Mouse (Mus musculus) G1E (cell line): Measurements from ENCODE around the gene Olfr1445. TPM values are rescaled to one million over a fixed set of nuclear protein-coding genes. Genes with fewer than 3 reads are reported as not detected.

Experiments used
- ATAC-seq: 2 replicates; pipeline ENCODE4 v1.8.0; 2016; ENCODE audit warnings: mild to moderate bottlenecking; ENCODE audit not compliant: insufficient number of reproducible peaks, poor library complexity, low FRiP score, severe bottlenecking; ENCODE audit errors: extremely low read depth
- DNase-seq: peaks from one replicate; pipeline ENCODE4 v3.0.0; 2012; ENCODE audit warnings: low spot score
- H3K27me3 ChIP-seq: 2 replicates; pipeline ENCODE4 v1.6.1; 2012; ENCODE audit warnings: mild to moderate bottlenecking, low read length, inconsistent platforms; ENCODE audit not compliant: insufficient read depth
- H3K36me3 ChIP-seq: replicated peaks from 2 replicates; pipeline ENCODE3; 2012; ENCODE audit warnings: mild to moderate bottlenecking, inconsistent platforms
- H3K4me1 ChIP-seq: 2 replicates; pipeline ENCODE4 v1.6.1; 2012; ENCODE audit warnings: low read depth, low read length, inconsistent platforms, mixed read lengths; ENCODE audit not compliant: insufficient read depth
- H3K4me3 ChIP-seq: 2 replicates; pipeline ENCODE4 v1.5.1; 2012; ENCODE audit warnings: low read depth, mild to moderate bottlenecking, inconsistent platforms, low read length, moderate library complexity, mixed read lengths
- H3K9me3 ChIP-seq: replicated peaks from 2 replicates; pipeline ENCODE4 v1.6.1; 2012; ENCODE audit warnings: inconsistent platforms
- CTCF ChIP-seq: IDR thresholded peaks from 2 replicates; pipeline ENCODE4 v1.5.1; 2012; ENCODE audit warnings: low read depth, low read length, inconsistent platforms, mixed read lengths
- GATA1 ChIP-seq: IDR thresholded peaks from 2 replicates; pipeline ENCODE4 v1.6.1; 2012; ENCODE audit warnings: borderline replicate concordance, low read length, inconsistent platforms, mixed read lengths
- GATA2 ChIP-seq: IDR thresholded peaks from 2 replicates; pipeline ENCODE4 v1.6.1; 2012; ENCODE audit warnings: low read depth, low read length, inconsistent platforms, borderline replicate concordance
- POLR2AphosphoS5 ChIP-seq: IDR thresholded peaks from 2 replicates; pipeline ENCODE4 v1.6.1; 2012; ENCODE audit warnings: low read depth, low read length, inconsistent platforms; ENCODE audit not compliant: insufficient replicate concordance
- TAL1 ChIP-seq: conservative IDR thresholded peaks from 2 replicates; pipeline ENCODE4 v1.6.1; 2012; ENCODE audit warnings: low read depth, low read length, inconsistent platforms, mixed read lengths
- polyA plus RNA-seq: library from polyadenylated mRNA; stranded (reverse); fragments of >175 nt; gene quantifications from 2 replicates; pipeline ENCODE4 v1.2.3, GENCODE M21; 2012
- total RNA-seq, 2 experiments: library from RNA; stranded (forward) in 1 of 2; stranded (reverse) in 1 of 2; fragments of 200-1000 nt in 1 of 2; fragments of >200 nt in 1 of 2; fragmentation: Nextera tagmentation in 1 of 2; gene quantifications; 2 replicates each; pipeline ENCODE4 v1.2.3; 2014 to 2017

Gene Olfr1445
- total and polyA plus RNA-seq, 3 experiments: not detected

DNA sequence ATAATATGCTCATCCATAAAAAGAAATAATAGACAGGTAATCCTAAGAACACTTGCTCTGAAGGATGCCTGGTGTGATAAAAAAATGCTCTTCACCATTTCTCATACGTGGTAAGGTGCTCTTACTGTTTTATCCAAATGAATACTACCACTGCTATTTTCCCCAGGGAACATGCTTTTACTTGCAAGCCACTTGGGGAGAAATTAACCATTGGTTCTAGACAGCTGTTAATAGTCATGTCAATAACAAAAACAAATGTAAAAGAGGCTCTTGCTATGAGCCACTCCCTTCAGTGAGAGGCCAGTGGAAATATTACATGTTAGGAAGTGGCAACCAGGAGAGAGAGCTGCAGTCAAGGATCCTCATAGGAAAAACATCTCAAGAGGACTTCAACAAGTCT is 40.7 kb downstream of the Olfr1445 start, which contains the start of gene Olfr1448:
Gene Olfr1448, minus strand, starts transcription at position 101 of the 400 bp plus-strand sequence.
- Histone ChIP-seq H3K4me1 (no peaks in the 10 kb centered on the region), H3K9me3 (no peaks in the 10 kb centered on the region), H3K4me3 (no peak within 1 kb of the TSS), H3K27me3 (no peaks in the 10 kb centered on the region), H3K36me3 (no peaks in the 10 kb centered on the region)
- no peak for DNase-seq
- ATAC-seq: no peak
- no peak for TF ChIP-seq CTCF
- no peak for TF ChIP-seq GATA1
- no peak for TF ChIP-seq GATA2
- TF ChIP-seq POLR2AphosphoS5: no peak
- no peak for TF ChIP-seq TAL1

DNA sequence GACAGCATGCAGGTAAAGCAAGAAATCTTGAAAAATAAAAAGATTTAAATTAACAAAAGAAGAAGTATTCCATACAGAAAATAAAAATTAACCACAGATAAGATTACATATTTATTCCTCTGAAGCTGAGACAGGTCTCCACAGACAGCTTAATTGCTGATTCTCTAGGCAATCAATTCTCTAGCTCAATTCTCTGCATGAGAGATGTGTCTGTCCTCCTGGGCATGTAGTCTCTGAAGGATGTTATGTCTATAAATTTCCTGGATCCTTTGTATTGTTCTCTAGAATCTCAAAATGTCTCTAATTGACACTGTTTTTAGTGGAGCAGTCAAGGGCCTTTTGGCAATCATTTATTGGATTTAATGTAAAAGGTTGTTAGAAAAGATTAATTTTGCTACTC is 46.9 kb downstream of the Olfr1445 start, which contains the start of gene Olfr1449:
Gene Olfr1449, plus strand, starts transcription at position 301 of the 400 bp plus-strand sequence.
- no peak for DNase-seq
- H3K27me3 ChIP-seq: no peaks in the 10 kb centered on the region
- ATAC-seq: no peak

More for the DNA sequence above, 46.9 kb downstream of the Olfr1445 start, which contains the start of gene Olfr1449:
- Histone ChIP-seq H3K4me1 (no peaks in the 10 kb centered on the region), H3K36me3 (no peaks in the 10 kb centered on the region), H3K9me3 (no peaks in the 10 kb centered on the region), H3K4me3 (no peak within 1 kb of the TSS)
- TF ChIP-seq GATA1 (no peak), CTCF (no peak), TAL1 (no peak), GATA2 (no peak), POLR2AphosphoS5 (no peak)

Other genes with a start within 250 kb of the Olfr1445 start
- not detected in 2 replicates for gene Olfr1442, start 213.4 kb upstream of the Olfr1445 start, total RNA-seq (2014; fragmentation: Nextera tagmentation)
- 0.05 and 0.06 TPM in 2 replicates for gene Olfr1442, start 213.4 kb upstream of the Olfr1445 start, total RNA-seq (2017)
- gene Olfr1442, start 213.4 kb upstream of the Olfr1445 start, polyA plus RNA-seq: not detected in 2 replicates
- not detected in 2 replicates for gene Olfr1443, start 205.7 kb upstream of the Olfr1445 start, total RNA-seq (2014; fragmentation: Nextera tagmentation)
- gene Olfr1443, start 205.7 kb upstream of the Olfr1445 start, total RNA-seq (2017): under 0.01 and 0.05 TPM in 2 replicates
- gene Olfr1443, start 205.7 kb upstream of the Olfr1445 start, polyA plus RNA-seq: not detected in 2 replicates
- not detected in 2 replicates for gene Keg1, start 188.1 kb upstream of the Olfr1445 start, total RNA-seq (2014; fragmentation: Nextera tagmentation)
- 0.17 and 0.38 TPM in 2 replicates for gene Keg1, start 188.1 kb upstream of the Olfr1445 start, total RNA-seq (2017)
- gene Keg1, start 188.1 kb upstream of the Olfr1445 start, polyA plus RNA-seq: not detected in 2 replicates
- 7.4 TPM in 1 of 2 replicates, not detected in the other for gene Cntf, start 118.2 kb upstream of the Olfr1445 start, total RNA-seq (2014; fragmentation: Nextera tagmentation)
- 3.0 and 4.0 TPM in 2 replicates for gene Cntf, start 118.2 kb upstream of the Olfr1445 start, total RNA-seq (2017)
- gene Cntf, start 118.2 kb upstream of the Olfr1445 start, polyA plus RNA-seq: 0.06 and 0.10 TPM in 2 replicates
- 90.3 and 97.4 TPM in 2 replicates for gene Zfp91, start 87.7 kb upstream of the Olfr1445 start, total RNA-seq (2014; fragmentation: Nextera tagmentation)
- 112 and 117 TPM in 2 replicates for gene Zfp91, start 87.7 kb upstream of the Olfr1445 start, total RNA-seq (2017)
- 26.5 and 36.0 TPM in 2 replicates for gene Zfp91, start 87.7 kb upstream of the Olfr1445 start, polyA plus RNA-seq
- gene Lpxn, start 87.7 kb upstream of the Olfr1445 start, total RNA-seq (2014; fragmentation: Nextera tagmentation): 0.68 and 2.1 TPM in 2 replicates
- 2.5 and 3.5 TPM in 2 replicates for gene Lpxn, start 87.7 kb upstream of the Olfr1445 start, total RNA-seq (2017)
- gene Lpxn, start 87.7 kb upstream of the Olfr1445 start, polyA plus RNA-seq: 0.03 TPM in 1 of 2 replicates, not detected in the other
- gene Gm5244, start 37.2 kb upstream of the Olfr1445 start, total RNA-seq (2014; fragmentation: Nextera tagmentation): not detected in 2 replicates
- gene Gm5244, start 37.2 kb upstream of the Olfr1445 start, total RNA-seq (2017): not detected in 2 replicates
- gene Gm5244, start 37.2 kb upstream of the Olfr1445 start, polyA plus RNA-seq: not detected in 2 replicates
- gene Olfr1444, start 26.6 kb upstream of the Olfr1445 start, total RNA-seq (2014; fragmentation: Nextera tagmentation): not detected in 2 replicates
- 0.16 TPM in 1 of 2 replicates, not detected in the other for gene Olfr1444, start 26.6 kb upstream of the Olfr1445 start, total RNA-seq (2017)
- gene Olfr1444, start 26.6 kb upstream of the Olfr1445 start, polyA plus RNA-seq: not detected in 2 replicates
- gene Olfr1446, start 9.7 kb downstream of the Olfr1445 start, total RNA-seq (2014; fragmentation: Nextera tagmentation): not detected in 2 replicates
- 0.06 and 0.16 TPM in 2 replicates for gene Olfr1446, start 9.7 kb downstream of the Olfr1445 start, total RNA-seq (2017)
- not detected in 2 replicates for gene Olfr1446, start 9.7 kb downstream of the Olfr1445 start, polyA plus RNA-seq
- not detected in 2 replicates for gene Olfr1447, start 19.9 kb downstream of the Olfr1445 start, total RNA-seq (2014; fragmentation: Nextera tagmentation)
- 0.27 TPM in 1 of 2 replicates, not detected in the other for gene Olfr1447, start 19.9 kb downstream of the Olfr1445 start, total RNA-seq (2017)
- gene Olfr1447, start 19.9 kb downstream of the Olfr1445 start, polyA plus RNA-seq: not detected in 2 replicates
- gene Olfr1448, start 40.6 kb downstream of the Olfr1445 start, total RNA-seq (2014; fragmentation: Nextera tagmentation): not detected in 2 replicates
- gene Olfr1448, start 40.6 kb downstream of the Olfr1445 start, total RNA-seq (2017): 0.11 and 0.12 TPM in 2 replicates
- gene Olfr1448, start 40.6 kb downstream of the Olfr1445 start, polyA plus RNA-seq: not detected in 2 replicates
- not detected in 2 replicates for gene Olfr1449, start 47.0 kb downstream of the Olfr1445 start, total RNA-seq (2014; fragmentation: Nextera tagmentation)
- gene Olfr1449, start 47.0 kb downstream of the Olfr1445 start, total RNA-seq (2017): 0.49 TPM in 1 of 2 replicates, not detected in the other
- not detected in 2 replicates for gene Olfr1449, start 47.0 kb downstream of the Olfr1445 start, polyA plus RNA-seq
- gene Olfr1450, start 66.4 kb downstream of the Olfr1445 start, total RNA-seq (2014; fragmentation: Nextera tagmentation): not detected in 2 replicates
- 0.16 TPM in 1 of 2 replicates, not detected in the other for gene Olfr1450, start 66.4 kb downstream of the Olfr1445 start, total RNA-seq (2017)
- gene Olfr1450, start 66.4 kb downstream of the Olfr1445 start, polyA plus RNA-seq: not detected in 2 replicates
- gene Olfr1451, start 111.2 kb downstream of the Olfr1445 start, total RNA-seq (2014; fragmentation: Nextera tagmentation): not detected in 2 replicates
- 0.27 TPM in 1 of 2 replicates, not detected in the other for gene Olfr1451, start 111.2 kb downstream of the Olfr1445 start, total RNA-seq (2017)
- not detected in 2 replicates for gene Olfr1451, start 111.2 kb downstream of the Olfr1445 start, polyA plus RNA-seq
- not detected in 2 replicates for gene Olfr1453, start 144.5 kb downstream of the Olfr1445 start, total RNA-seq (2014; fragmentation: Nextera tagmentation)
- gene Olfr1453, start 144.5 kb downstream of the Olfr1445 start, total RNA-seq (2017): 0.23 and 0.38 TPM in 2 replicates
- not detected in 2 replicates for gene Olfr1453, start 144.5 kb downstream of the Olfr1445 start, polyA plus RNA-seq
- not detected in 2 replicates for gene Olfr1454, start 176.8 kb downstream of the Olfr1445 start, total RNA-seq (2014; fragmentation: Nextera tagmentation)
- 0.05 TPM in 1 of 2 replicates, not detected in the other for gene Olfr1454, start 176.8 kb downstream of the Olfr1445 start, total RNA-seq (2017)
- gene Olfr1454, start 176.8 kb downstream of the Olfr1445 start, polyA plus RNA-seq: not detected in 2 replicates
- not detected in 2 replicates for gene Olfr1457, start 214.0 kb downstream of the Olfr1445 start, total RNA-seq (2014; fragmentation: Nextera tagmentation)
- gene Olfr1457, start 214.0 kb downstream of the Olfr1445 start, total RNA-seq (2017): 0.12 TPM in 1 of 2 replicates, not detected in the other
- gene Olfr1457, start 214.0 kb downstream of the Olfr1445 start, polyA plus RNA-seq: not detected in 2 replicates
- not detected in 2 replicates for gene Olfr1458, start 222.9 kb downstream of the Olfr1445 start, total RNA-seq (2014; fragmentation: Nextera tagmentation)
- not detected in 2 replicates for gene Olfr1458, start 222.9 kb downstream of the Olfr1445 start, total RNA-seq (2017)
- gene Olfr1458, start 222.9 kb downstream of the Olfr1445 start, polyA plus RNA-seq: not detected in 2 replicates